Mouse (Mus musculus): ENCODE measurements around the gene Olfr339. TPM values are rescaled to one million over a fixed set of nuclear protein-coding genes. Genes with fewer than 3 reads are reported as not detected.

The Olfr339 gene
- total RNA-seq (2023): not detected

DNA sequence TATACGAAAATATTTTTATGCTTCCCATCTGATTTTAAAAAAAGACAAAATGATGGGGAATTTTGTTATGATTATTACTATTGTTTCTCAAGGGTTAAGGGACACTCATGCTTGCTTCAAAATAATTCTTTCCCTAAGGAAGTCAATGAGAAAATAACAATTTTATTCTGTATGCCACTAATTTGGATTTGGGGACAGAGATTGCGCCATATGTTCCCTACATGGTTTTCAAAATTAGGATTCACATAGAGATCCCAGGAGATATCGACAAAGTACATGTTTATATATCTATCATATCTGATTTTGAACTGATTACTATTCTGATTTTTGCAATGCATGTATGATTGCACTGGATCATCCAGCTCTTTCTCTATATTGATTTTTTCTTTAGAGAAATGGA is at the start of gene Olfr339:
Gene Olfr339, plus strand, starts transcription at position 301 of the 400 bp plus-strand sequence.

GRCm38 (mm10) chr2:36373219-36373618 is 45.5 kb upstream of the Olfr339 start, which contains the start of gene Olfr338:
TSS of gene Olfr338 (plus strand) at chr2:36373519.

DNA sequence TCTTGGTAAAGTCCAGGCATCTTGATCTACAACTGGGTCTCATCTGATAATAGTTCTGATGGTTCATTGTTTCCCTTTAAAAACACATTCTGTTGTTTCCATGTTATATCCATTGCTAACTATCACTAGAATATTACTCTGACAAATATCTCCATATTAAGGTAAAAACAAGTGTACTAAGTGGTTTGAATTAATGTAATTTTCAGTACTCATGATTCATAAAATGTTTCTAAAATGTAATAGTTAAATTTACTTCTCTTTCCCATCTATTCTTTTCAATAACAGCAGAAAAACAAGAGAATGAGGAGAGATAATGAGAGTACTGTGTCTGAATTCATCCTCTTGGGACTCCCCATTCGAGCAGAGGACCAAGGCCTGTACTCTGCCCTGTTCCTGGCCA is 33.5 kb downstream of the Olfr339 start, which contains the start of gene Olfr340:
Gene Olfr340, plus strand, starts transcription at position 301 of the 400 bp plus-strand sequence.

Other genes starting within 250 kb of the Olfr339 start
- gene Ptgs1, start 188.5 kb upstream of the Olfr339 start, total RNA-seq (2023): 10 to 100 TPM; 94.6 to 99.2 TPM
- gene Olfr338, start 45.4 kb upstream of the Olfr339 start, total RNA-seq (2023): under 1 TPM; 0.07 to 0.09 TPM
- not detected for gene Olfr340, start 33.6 kb downstream of the Olfr339 start, total RNA-seq (2023)
- not detected for gene Olfr341, start 63.5 kb downstream of the Olfr339 start, total RNA-seq (2023)
- not detected for gene Olfr342, start 106.1 kb downstream of the Olfr339 start, total RNA-seq (2023)
- under 1 TPM in 1 of 2 experiments, not detected in 1; 0.04 TPM for gene Olfr344, start 147.7 kb downstream of the Olfr339 start, total RNA-seq (2023)
- gene Olfr345, start 221.1 kb downstream of the Olfr339 start, total RNA-seq (2023): not detected

Data from neutrophil, adult 59 days (primary cell).